Mouse (Mus musculus): Measurements from ENCODE around the gene Eef1a2. TPM values are rescaled to one million over a fixed set of nuclear protein-coding genes. Genes with fewer than 3 reads are reported as not detected.
A peak's percentile ranks its signal among the peaks of the same experiment; 100 is the strongest.

Gene Eef1a2
- total RNA-seq, 4 experiments from 2014 or later: 995 to 1,073 (median 1,037) TPM

- DNase-seq (ENCODE audit: low spot score in 2 of 2): no peak
Observed at GRCm38 (mm10) chr2:181133837-181134590, 22.8 kb downstream of the Eef1a2 start.

DNA sequence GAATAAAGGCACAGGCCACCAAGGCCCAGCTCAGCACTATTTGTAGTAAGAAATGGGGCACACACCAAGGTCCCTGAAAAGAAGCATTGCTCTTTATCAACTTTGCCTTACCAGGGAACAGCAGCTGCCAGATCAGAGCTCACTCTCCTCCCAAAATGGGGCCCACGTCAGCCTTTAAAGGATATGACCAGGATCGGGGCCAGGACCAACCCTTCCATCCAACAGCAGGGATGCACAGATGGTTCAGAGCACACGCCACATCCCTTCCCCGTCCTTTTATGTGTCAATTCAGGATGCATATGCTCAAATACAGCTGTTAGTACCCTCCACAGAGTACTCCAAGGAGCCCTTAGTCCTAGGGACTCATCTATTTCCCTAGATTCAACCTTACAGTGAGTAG, 26.6 kb downstream of the Eef1a2 start:
- DNase-seq (ENCODE audit: low spot score in 2 of 2): no peak

DNA sequence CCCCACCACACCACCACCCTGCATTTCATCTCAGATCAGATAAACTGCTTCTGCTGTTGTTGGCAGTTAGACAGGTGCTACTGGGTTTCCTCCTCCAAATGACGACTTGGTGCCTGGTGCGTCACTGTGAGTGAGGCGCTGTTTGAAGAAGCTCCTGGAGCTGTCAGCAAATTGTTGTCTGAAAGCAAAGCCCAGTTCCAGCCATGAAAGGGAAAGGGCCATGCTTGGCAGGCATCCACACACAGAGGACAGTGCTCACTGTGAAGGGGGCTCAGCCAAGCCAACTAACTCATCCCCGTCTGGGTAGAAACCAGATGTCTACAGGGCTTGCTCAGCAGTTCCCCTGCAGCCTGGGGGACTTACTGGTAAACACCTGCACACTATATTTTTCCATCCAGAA, 27.9 kb downstream of the Eef1a2 start:
- DNase-seq (ENCODE audit: low spot score in 2 of 2): no peak

DNA sequence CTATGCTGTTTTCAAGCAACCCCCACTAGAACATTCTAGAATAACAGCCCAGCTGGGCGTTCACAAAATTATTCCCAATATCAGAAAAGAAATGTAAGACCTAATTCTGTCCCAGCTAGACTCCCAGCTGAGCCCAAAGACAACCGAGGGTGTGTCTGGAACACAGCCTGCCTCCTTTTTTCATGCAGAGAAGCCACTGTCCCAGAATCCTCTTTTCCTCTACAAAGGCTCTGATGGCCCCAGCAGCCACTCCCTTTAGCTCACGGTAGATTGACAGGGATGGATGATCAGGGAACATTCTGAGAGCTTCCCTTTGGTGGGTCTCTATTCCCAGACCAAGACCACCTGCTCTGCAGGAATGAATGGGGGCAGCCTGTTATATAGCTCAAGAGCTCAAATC, 29.0 kb downstream of the Eef1a2 start:
- no peak for DNase-seq (ENCODE audit: low spot score in 2 of 2)

DNA sequence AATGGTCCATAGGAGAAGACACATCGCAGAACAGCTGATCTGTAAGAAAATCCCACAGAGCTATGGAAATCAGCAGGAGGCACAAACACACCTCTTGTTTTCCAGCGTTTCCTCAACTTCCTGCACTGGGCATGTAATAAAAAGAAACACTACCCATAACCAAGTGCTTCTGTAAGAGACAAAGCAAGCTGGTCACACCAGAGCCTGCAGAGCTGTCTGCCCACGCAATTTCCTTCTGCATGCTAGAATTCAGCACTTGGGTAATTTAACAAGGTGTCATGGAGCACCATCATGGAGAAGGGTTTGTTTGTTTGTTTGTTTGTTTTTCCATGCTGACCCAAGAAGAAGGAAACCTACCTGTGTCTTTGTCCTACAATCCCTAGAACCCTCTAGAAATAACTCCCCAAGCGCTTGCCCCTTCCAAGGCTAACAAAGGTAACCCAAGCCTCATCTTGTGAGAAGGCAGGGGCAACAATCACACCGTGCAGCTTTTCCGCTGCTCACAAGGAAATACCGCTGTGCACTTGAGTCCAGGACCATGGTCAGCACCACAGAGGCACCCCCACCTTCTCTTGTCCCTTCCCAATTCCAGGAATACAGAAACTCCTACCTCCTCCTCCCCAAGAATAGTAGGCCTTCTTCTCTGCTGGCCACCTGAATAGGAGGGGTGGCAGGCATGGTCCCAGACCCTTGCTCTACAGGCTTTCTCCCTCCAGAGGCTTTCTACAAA, 30.9 kb downstream of the Eef1a2 start:
- DNase-seq (ENCODE audit: low spot score in 2 of 2): no peak

DNA sequence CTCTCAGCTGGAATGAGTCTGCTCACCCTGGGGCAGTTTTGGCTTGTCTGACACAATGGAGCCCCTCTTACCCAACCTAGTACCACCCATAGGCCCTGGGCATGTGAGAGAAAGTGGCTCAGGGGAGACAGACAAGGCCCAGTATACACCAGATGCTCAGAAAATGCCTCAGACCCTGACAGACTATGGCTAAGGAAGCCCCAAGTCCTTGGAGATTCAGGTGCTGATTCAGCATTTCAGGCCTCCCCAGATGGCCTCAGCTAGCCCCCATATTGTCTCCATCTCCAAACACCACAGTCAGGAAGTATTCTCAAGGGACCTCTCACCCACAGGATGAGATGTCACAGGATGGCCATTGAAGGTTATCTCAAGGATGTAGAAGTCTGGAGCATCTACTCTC, 34.2 kb downstream of the Eef1a2 start:
- no peak for DNase-seq (ENCODE audit: low spot score in 2 of 2)

- DNase-seq (ENCODE audit: low spot score in 2 of 2): no peak
Observed at GRCm38 (mm10) chr2:181120922-181121449, 35.8 kb downstream of the Eef1a2 start.

DNA sequence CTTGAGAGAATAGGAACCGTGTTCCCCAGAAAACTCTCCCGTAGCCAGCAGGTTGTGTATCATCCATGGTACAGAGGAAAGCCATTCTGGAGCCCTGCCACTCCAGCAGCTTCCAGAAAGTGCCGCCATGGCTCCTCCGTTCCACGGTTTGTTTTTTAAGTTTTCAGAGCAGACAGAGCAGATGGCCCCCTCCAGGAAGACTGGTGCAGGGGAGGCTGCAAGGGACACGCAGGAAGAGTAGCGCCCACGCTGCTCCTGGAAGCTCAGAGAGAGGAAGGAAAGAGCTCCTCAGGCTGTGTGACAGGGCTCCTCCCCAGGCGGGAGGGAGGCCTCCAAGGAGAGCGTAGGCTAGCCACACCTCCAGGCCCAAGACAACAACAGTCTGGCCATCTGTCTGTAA, 36.9 kb downstream of the Eef1a2 start:
- peak; percentile 89 to 90 for DNase-seq (ENCODE audit: low spot score in 2 of 2)

DNA sequence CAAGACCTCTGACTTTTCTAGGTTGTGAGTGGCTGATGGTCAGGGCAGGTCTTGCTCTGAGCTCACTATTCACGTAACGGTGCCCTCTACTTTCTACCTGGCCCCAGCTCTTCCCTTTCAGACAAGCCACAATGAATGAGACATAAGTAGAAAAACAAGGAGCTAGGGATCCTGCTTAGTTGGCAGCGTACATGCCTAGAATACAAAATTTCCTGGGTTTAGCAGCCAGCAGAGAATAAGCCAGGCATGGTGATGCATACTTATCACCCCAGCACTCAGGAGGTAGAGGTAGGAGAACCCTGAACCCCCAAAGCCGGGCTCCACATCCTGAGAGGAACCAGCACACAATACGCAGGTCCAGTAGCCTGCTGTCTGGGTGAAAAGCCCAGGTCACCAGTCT, 40.4 kb downstream of the Eef1a2 start:
- no peak for DNase-seq (ENCODE audit: low spot score in 2 of 2)

- DNase-seq (ENCODE audit: low spot score in 2 of 2): no peak
Observed at GRCm38 (mm10) chr2:181115367-181115766, 41.4 kb downstream of the Eef1a2 start.

GRCm38 (mm10) chr2:181113762-181114361, 43.0 kb downstream of the Eef1a2 start:
- DNase-seq (ENCODE audit: low spot score in 2 of 2): no peak

DNA sequence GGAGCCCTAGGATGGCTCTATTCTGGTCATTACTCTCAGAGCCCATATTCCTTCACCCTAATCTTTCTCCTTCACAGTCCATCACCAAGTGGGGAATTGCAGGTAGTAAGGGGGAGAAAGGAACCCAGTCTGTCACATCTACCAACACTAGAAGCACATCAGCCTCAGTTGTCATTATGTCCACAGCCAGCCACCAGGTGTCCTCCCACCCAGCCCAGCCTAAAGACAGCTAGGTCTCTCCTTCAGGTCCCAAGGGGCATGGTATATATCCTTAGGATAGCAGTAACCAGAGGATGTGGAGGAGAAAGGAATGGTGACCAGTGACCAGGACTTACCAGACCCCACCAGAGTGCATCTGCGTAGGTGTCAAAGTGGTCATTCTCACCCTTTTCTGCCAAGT, 45.1 kb downstream of the Eef1a2 start:
- DNase-seq (ENCODE audit: low spot score in 2 of 2): no peak

GRCm38 (mm10) chr2:181104111-181104510, 52.7 kb downstream of the Eef1a2 start:
- DNase-seq (ENCODE audit: low spot score in 2 of 2): no peak

- DNase-seq (ENCODE audit: low spot score in 2 of 2): no peak
Observed at GRCm38 (mm10) chr2:181102161-181102560, 54.7 kb downstream of the Eef1a2 start.

DNA sequence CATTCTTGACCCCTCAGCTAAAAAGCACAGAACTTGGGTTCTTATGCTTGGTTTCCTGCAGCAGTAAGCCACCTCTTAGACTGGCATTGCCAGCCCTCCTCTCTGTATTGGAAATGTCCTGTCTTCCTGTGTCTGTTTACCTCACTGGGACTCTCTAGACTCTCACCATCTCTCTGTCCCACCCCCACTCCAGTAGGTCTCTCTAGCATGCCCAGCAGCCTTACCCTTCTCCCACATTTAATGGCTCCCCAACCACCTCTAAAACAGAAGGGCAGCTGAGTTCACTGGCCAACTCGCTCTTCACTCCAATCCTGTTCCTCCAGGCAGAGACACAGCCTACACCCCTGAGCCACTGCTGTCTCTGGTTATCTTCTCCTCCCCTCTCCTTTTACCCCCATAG, 55.2 kb downstream of the Eef1a2 start:
- DNase-seq (ENCODE audit: low spot score in 2 of 2): no peak

DNA sequence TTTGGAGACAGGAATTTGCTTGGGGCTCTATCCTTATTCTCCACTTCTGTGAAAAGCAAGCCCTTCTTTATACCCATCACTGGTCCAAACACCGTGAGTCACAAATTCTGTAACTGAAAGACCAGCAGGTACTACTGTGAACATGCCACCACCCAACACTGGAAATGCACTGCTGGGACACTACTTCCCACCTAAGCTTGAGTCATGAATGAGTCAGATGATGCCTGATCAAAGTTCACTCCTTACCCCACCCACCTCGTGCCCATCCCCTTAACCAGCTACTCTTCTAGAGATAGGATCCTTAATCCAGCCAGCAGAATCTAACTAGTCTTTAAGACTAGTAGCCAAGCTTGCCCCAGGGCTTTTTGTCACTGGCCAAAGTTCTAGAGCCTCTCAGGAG, 56.7 kb downstream of the Eef1a2 start:
- no peak for DNase-seq (ENCODE audit: low spot score in 2 of 2)

Other genes starting within 250 kb of the Eef1a2 start
- gene Ythdf1, start 236.1 kb downstream of the Eef1a2 start, total RNA-seq (2022): 10 to 100 TPM; 53.7 to 57.3 (median 55.3) TPM
- under 1 TPM in 3 of 4 experiments, not detected in 1; 0.27 to 0.48 (median 0.31) TPM for gene Birc7, start 228.0 kb downstream of the Eef1a2 start, total RNA-seq (2022)
- 10 to 100 TPM; 51.3 to 66.2 (median 57.5) TPM for gene Nkain4, start 202.3 kb downstream of the Eef1a2 start, total RNA-seq (2022)
- gene Arfgap1, start 189.8 kb downstream of the Eef1a2 start, total RNA-seq (2022): 100 to 1,000 TPM; 136 to 140 (median 137) TPM
- 1 to 10 TPM; 2.8 to 5.5 (median 3.1) TPM for gene Col20a1, start 170.5 kb downstream of the Eef1a2 start, total RNA-seq (2022)
- 10 to 100 TPM; 21.1 to 28.4 (median 23.8) TPM for gene Chrna4, start 113.5 kb downstream of the Eef1a2 start, total RNA-seq (2022)
- 100 to 1,000 TPM; 264 to 350 (median 303) TPM for gene Kcnq2, start 21.7 kb downstream of the Eef1a2 start, total RNA-seq (2022)
- 10 to 100 TPM; 70.7 to 91.8 (median 77.8) TPM for gene Ppdpf, start 30.2 kb upstream of the Eef1a2 start, total RNA-seq (2022)
- gene Ptk6, start 45.8 kb upstream of the Eef1a2 start, total RNA-seq (2022): not detected
- gene Srms, start 56.2 kb upstream of the Eef1a2 start, total RNA-seq (2022): under 1 TPM in 3 of 4 experiments, not detected in 1; 0.24 to 0.34 (median 0.31) TPM
- not detected for gene Fndc11, start 63.0 kb upstream of the Eef1a2 start, total RNA-seq (2022)
- gene Helz2, start 85.0 kb upstream of the Eef1a2 start, total RNA-seq (2022): 1 to 10 TPM; 2.6 to 3.6 (median 2.9) TPM
- 10 to 100 TPM; 17.1 to 22.9 (median 20.9) TPM for gene Gmeb2, start 131.0 kb upstream of the Eef1a2 start, total RNA-seq (2022)
- 100 to 1,000 TPM; 530 to 604 (median 573) TPM for gene Stmn3, start 157.5 kb upstream of the Eef1a2 start, total RNA-seq (2022)
- gene Rtel1, start 162.7 kb upstream of the Eef1a2 start, total RNA-seq (2022): 10 to 100 TPM; 26.1 to 41.3 (median 37.1) TPM
- 10 to 100 TPM; 69.8 to 88.2 (median 76.7) TPM for gene Zgpat, start 207.9 kb upstream of the Eef1a2 start, total RNA-seq (2022)
- 10 to 100 TPM; 43.4 to 54.5 (median 50.7) TPM for gene Arfrp1, start 208.4 kb upstream of the Eef1a2 start, total RNA-seq (2022)
- 10 to 100 TPM; 31.4 to 58.3 (median 42.7) TPM for gene Lime1, start 223.1 kb upstream of the Eef1a2 start, total RNA-seq (2022)